Mouse (Mus musculus) ES-Bruce4 (cell line): ENCODE measurements around the gene Spns2.

Experiments used
- CTCF ChIP-seq: IDR thresholded peaks from one replicate; pipeline ENCODE4 v1.8.1; 2011; ENCODE audit warnings: low read depth, low read length
- POLR2A ChIP-seq: IDR thresholded peaks from one replicate; pipeline ENCODE4 v1.8.1; 2011; ENCODE audit warnings: low read length; ENCODE audit not compliant: insufficient read depth

- no peak for TF ChIP-seq POLR2A
- TF ChIP-seq CTCF, result no peak
Measured at GRCm38 (mm10) chr11:72423686-72424085, 66.0 kb downstream of the Spns2 start.
